Mouse (Mus musculus): ENCODE results near the gene Impdh2. TPM values are rescaled to one million over a fixed set of nuclear protein-coding genes. Genes with fewer than 3 reads are reported as not detected.

Impdh2 gene
- 70.6 and 76.9 TPM in 2 replicates for polyA plus RNA-seq (2012; rRNA removed)

DNA sequence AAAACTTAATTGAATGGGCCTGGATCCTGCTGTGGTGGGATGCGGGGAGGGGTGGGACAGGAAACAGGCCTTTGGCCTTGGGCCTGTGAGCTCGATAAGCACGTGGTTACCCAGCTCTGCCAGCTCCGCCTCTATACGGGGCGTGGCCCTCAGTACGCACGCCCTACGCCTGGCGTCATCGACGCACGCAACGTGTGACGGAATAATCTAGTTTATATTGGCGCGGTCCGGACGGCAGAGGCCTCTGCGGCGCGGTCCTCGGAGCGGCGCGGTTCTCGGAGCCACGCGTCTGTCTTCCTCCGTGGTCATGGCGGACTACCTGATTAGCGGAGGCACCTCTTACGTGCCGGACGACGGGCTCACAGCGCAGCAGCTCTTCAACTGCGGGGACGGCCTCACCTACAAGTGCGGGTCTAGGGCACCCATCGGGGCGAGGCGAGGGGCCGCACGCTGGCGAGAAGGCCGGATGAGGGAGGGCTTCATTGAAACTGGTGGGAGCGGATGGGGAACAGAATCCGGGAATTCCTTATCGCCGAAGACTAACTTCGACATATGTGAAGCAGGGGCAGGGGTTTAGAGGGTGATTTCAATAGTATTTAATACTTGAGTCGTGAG, at the start of gene Impdh2:
Gene Impdh2, plus strand, starts transcription at position 60 of the 615 bp plus-strand sequence.
- peak; percentile 81 for TF ChIP-seq POLR2A (IDR thresholded peaks at IDR 0.05; ENCODE audit: borderline replicate concordance, insufficient read depth, low read length)
- no peak for TF ChIP-seq CTCF (IDR thresholded peaks at IDR 0.05; ENCODE audit: borderline replicate concordance, insufficient read depth, low read depth, low read length)
- Histone ChIP-seq H3K27me3 (ENCODE audit: control insufficient read depth, insufficient read depth, low read length) (no peaks in the 10 kb centered on the region), H3K4me3 (replicated peaks; ENCODE audit: insufficient read depth, low read depth, low read length) (peak within 1 kb of the TSS; percentile 67), H3K27ac (ENCODE audit: insufficient read depth, low read length) (peak within 1 kb of the TSS; percentile 24; the same call in 1 of the 2 replicates), H3K4me1 (ENCODE audit: control insufficient read depth, insufficient read depth, low read length) (peaks cover 2% of the 10 kb centered on the region; the same call in 1 of the 2 replicates)
- WGBS = under 1% methylated on average over 53 of the region's 53 CpGs
- peak; percentile 92 to 93 for DNase-seq

DNA sequence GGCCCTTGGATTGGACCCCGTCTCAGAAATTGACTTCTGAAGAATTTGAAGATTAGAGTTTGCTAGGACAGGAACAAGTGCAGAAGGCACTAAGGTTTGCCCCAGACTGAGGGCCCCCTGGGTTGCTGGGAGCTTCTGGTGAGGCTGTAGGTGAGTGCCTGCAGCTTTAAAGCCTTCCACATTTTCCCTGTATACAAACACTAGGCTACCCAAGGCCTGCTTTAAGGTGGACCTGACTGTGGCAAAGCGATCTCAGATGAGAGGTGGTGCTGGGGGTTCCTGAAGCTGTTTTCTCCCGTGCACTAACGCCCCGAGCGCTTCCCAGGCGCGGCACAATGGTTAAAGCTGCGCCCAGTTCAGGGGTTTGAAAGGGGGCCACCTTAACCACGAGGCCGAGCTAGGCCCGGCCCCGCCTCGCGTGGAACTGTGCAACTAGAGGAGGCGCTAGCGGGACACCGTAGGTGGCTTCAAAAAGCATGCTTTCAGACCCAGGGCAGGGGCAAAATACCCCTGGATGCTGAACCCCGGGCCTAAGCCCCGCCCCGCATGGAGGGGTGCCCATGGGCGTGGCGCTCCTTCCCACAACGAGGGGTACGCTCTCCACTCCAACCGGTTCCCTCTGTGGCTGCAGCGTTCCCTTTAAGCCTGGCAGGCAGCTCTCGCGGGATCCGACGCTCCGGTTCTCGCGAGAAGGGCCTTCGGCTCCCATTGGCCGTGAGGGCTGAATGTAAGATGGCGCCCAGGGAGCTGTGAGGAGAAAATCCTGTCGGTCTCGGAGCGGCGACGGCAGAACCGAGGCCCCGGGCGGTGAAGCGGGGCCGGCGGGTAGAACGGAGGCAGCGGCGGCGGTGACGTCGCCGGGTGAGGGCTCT, 43.5 kb upstream of the Impdh2 start, which contains the start of gene Qrich1:
Gene Qrich1, plus strand, starts transcription at position 427 of the 872 bp plus-strand sequence.
- peak; percentile 96 to 97 for DNase-seq
- peak within 1 kb of the TSS; percentile 64 for H3K4me3 ChIP-seq (replicated peaks; ENCODE audit: insufficient read depth, low read depth, low read length)
- WGBS = 1% methylated on average over 55 of the region's 55 CpGs
- TF ChIP-seq POLR2A (IDR thresholded peaks at IDR 0.05; ENCODE audit: borderline replicate concordance, insufficient read depth, low read length) (peak; percentile 70; the same call in 1 of the 2 replicates), CTCF (IDR thresholded peaks at IDR 0.05; ENCODE audit: borderline replicate concordance, insufficient read depth, low read depth, low read length) (no peak)
- H3K27ac ChIP-seq (ENCODE audit: insufficient read depth, low read length) = peak within 1 kb of the TSS; percentile 89
- H3K4me1 ChIP-seq (ENCODE audit: control insufficient read depth, insufficient read depth, low read length) = peaks cover 7% of the 10 kb centered on the region; the same call in 1 of the 2 replicates
- no peaks in the 10 kb centered on the region for H3K27me3 ChIP-seq (ENCODE audit: control insufficient read depth, insufficient read depth, low read length)

DNA sequence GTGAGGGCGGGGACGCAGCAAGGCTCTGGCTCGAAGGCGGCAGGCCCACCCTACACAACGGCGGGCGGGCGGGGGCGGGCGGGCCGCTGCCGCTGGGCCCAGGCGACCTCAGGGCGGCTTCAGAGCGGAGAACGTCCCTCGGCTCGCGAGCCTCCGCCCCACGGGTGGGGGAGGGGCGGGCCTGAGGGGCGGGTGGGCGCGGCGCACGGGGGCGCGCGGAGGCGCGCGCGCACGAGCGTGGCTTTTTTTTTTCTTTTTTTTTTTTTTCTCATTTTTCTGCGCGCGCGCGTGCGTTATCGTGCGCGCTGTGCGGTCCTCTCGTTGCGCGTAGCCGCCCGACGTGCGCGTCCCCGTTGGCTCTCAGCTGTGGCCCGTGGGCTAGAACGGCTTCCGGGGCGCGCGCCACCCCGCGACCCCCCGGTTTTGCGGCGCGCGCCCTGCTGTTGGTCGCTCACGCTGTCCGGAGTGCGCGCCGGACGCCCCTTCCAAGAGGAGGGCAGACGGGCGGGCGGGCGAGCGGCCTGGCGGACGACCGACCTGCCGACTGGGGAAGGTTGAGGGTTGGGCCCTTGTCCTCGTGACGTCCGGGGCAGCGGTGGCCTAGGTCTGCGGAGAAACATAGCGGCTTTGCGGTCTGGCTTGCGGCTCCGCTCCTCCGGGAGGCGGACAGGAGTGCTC, 42.7 kb upstream of the Impdh2 start:
- WGBS = under 1% methylated on average over 88 of the region's 95 CpGs

DNA sequence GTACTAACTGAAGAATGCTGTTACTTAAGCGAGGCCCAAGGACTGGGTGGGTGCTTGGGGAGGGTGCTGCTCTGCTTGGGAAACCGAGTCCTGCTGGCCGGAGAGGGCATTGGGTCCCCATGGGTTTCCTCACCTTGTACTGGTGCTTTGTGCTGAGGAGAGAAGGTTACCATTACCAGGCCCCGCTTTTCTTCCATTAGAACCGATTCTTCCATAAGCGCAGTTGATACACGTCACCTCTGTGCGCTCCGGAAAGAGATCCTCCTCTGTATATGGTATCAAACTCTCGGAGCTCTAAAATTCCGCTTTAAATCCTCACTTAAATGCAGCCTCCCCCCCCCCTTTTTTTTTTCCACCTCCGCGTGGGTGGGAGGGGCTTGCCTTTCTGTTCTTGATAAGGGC, 42.2 kb upstream of the Impdh2 start:
- no peak for TF ChIP-seq CTCF (IDR thresholded peaks at IDR 0.05; ENCODE audit: borderline replicate concordance, insufficient read depth, low read depth, low read length)
- no peak for TF ChIP-seq POLR2A (IDR thresholded peaks at IDR 0.05; ENCODE audit: borderline replicate concordance, insufficient read depth, low read length)
- Histone ChIP-seq H3K27me3 (ENCODE audit: control insufficient read depth, insufficient read depth, low read length) (no peaks in the 10 kb centered on the region), H3K4me1 (ENCODE audit: control insufficient read depth, insufficient read depth, low read length) (peaks cover 7% of the 10 kb centered on the region; the same call in 1 of the 2 replicates), H3K4me3 (replicated peaks; ENCODE audit: insufficient read depth, low read depth, low read length) (peak overlapping the region; percentile 64), H3K27ac (ENCODE audit: insufficient read depth, low read length) (peak overlapping the region; percentile 49; the same call in 1 of the 2 replicates)
- 0% methylated on average over 13 of the region's 13 CpGs for WGBS
- DNase-seq = no peak

More for the DNA sequence above, 42.7 kb upstream of the Impdh2 start:
- TF ChIP-seq CTCF (IDR thresholded peaks at IDR 0.05; ENCODE audit: borderline replicate concordance, insufficient read depth, low read depth, low read length) (no peak), POLR2A (IDR thresholded peaks at IDR 0.05; ENCODE audit: borderline replicate concordance, insufficient read depth, low read length) (0 out of 2 replicates have a peak, but pooled peaks have one; percentile 7)
- peaks cover 7% of the 10 kb centered on the region; the same call in 1 of the 2 replicates for H3K4me1 ChIP-seq (ENCODE audit: control insufficient read depth, insufficient read depth, low read length)
- peak overlapping the region; percentile 64 for H3K4me3 ChIP-seq (replicated peaks; ENCODE audit: insufficient read depth, low read depth, low read length)
- peak overlapping the region; percentile 89 for H3K27ac ChIP-seq (ENCODE audit: insufficient read depth, low read length)
- no peaks in the 10 kb centered on the region for H3K27me3 ChIP-seq (ENCODE audit: control insufficient read depth, insufficient read depth, low read length)
- DNase-seq = peak; percentile 85 to 87

DNA sequence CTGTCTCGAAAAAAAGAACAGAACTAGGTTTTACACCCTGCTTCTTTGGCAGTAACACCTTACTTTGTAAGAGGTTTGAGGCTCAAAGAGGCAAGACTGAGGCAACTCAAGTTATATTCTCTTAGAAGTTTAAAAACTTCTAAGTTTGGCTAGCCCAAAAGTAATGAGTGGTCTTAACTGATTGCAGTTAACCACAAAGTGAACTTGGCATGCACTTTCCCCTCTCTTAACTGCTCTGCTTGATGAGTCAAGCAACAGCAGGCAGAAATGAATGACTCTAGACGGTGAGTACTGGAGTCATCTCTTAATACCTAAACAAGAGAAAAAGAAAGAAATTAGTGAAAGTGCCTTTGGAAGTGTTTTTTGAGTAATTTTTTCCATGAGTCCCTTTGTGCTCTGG, 38.5 kb upstream of the Impdh2 start:
- Histone ChIP-seq H3K4me3 (replicated peaks; ENCODE audit: insufficient read depth, low read depth, low read length) (no peak overlapping the region), H3K27me3 (ENCODE audit: control insufficient read depth, insufficient read depth, low read length) (no peaks in the 10 kb centered on the region), H3K4me1 (ENCODE audit: control insufficient read depth, insufficient read depth, low read length) (peaks cover 7% of the 10 kb centered on the region; the same call in 1 of the 2 replicates), H3K27ac (ENCODE audit: insufficient read depth, low read length) (no peak overlapping the region)
- no peak for DNase-seq
- TF ChIP-seq CTCF (IDR thresholded peaks at IDR 0.05; ENCODE audit: borderline replicate concordance, insufficient read depth, low read depth, low read length) (no peak), POLR2A (IDR thresholded peaks at IDR 0.05; ENCODE audit: borderline replicate concordance, insufficient read depth, low read length) (no peak)
- WGBS = 45% methylated on average over 2 of the region's 2 CpGs

DNA sequence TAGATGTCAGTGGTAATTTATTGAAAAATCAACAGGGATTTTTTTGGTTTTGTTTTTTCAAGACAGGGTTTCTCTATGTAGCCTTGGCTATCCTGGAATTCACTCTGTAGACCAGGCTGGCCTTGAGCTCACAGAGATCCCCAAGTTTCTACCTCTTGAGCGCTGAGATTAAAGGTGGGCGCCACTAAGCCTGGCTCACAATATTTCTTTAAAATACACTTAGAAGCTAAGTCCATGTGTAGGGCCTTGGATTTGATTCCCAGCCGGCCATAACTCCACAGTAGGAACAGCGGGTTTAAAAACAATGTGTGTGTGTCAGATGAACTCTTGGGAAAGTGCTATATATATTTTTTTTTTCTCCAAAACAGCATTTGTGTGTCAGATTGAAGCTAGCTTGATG, 36.7 kb upstream of the Impdh2 start:
- Histone ChIP-seq H3K27me3 (ENCODE audit: control insufficient read depth, insufficient read depth, low read length) (no peaks in the 10 kb centered on the region), H3K27ac (ENCODE audit: insufficient read depth, low read length) (no peak overlapping the region), H3K4me3 (replicated peaks; ENCODE audit: insufficient read depth, low read depth, low read length) (no peak overlapping the region), H3K4me1 (ENCODE audit: control insufficient read depth, insufficient read depth, low read length) (peaks cover 7% of the 10 kb centered on the region; the same call in 1 of the 2 replicates)
- no peak for TF ChIP-seq CTCF (IDR thresholded peaks at IDR 0.05; ENCODE audit: borderline replicate concordance, insufficient read depth, low read depth, low read length)
- no peak for TF ChIP-seq POLR2A (IDR thresholded peaks at IDR 0.05; ENCODE audit: borderline replicate concordance, insufficient read depth, low read length)
- no peak for DNase-seq
- 89% methylated on average over 4 of the region's 4 CpGs for WGBS

GRCm38 (mm10) chr9:108525400-108525799, 34.7 kb upstream of the Impdh2 start:
- WGBS = 49% methylated on average over 3 of the region's 3 CpGs
- no peak overlapping the region for H3K4me3 ChIP-seq (replicated peaks; ENCODE audit: insufficient read depth, low read depth, low read length)
- DNase-seq = no peak
- H3K27me3 ChIP-seq (ENCODE audit: control insufficient read depth, insufficient read depth, low read length) = no peaks in the 10 kb centered on the region
- no peaks in the 10 kb centered on the region; the same call in 1 of the 2 replicates for H3K4me1 ChIP-seq (ENCODE audit: control insufficient read depth, insufficient read depth, low read length)
- H3K27ac ChIP-seq (ENCODE audit: insufficient read depth, low read length) = no peak overlapping the region
- TF ChIP-seq POLR2A (IDR thresholded peaks at IDR 0.05; ENCODE audit: borderline replicate concordance, insufficient read depth, low read length) (no peak), CTCF (IDR thresholded peaks at IDR 0.05; ENCODE audit: borderline replicate concordance, insufficient read depth, low read depth, low read length) (no peak)
